Mouse (Mus musculus): ENCODE results near the gene Kmt2c.

Gene Kmt2c

GRCm38 (mm10) chr5:25498346-25498820 is at the start of gene Kmt2c:
Kmt2c (minus strand) TSS chr5:25498783.
- DNase-seq (ENCODE audit: low spot score) = no peak

DNA sequence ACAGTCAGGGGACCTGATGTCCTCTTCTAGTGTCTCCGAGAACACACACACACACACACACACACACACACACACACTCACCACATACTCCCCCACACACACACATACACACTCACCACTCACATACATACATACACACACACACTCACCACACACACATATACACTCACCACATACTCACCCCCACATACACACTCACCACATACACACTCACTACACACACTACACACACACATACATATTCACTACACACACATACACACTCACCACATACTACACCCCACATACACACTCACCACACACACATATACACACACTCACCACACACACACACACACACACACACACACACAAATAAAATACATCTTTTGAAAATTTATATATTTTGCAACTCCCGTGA is 48.3 kb upstream of the Kmt2c start:
- no peak for DNase-seq (ENCODE audit: low spot score)

DNA sequence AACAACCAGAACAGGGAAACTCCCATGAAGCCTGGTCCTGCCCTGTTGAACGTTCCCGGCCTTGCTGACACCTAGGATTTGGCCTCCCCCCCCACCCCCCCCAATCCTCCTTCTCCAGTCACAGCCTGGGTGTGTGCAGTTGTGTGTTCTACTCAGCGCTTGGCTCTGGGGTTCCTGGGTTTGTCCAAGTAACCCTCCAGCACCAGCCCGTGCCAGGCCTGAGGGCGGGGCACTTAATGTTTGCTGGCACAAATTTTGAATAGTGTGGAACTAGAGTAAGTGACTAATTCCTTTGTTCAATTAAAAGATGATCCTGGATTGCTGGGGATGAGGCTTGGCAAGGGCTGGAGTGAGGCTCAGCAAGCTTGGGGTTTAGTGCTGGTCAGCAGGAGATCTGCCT is 46.0 kb upstream of the Kmt2c start:
- no peak for DNase-seq (ENCODE audit: low spot score)

GRCm38 (mm10) chr5:25544061-25544460 is 45.5 kb upstream of the Kmt2c start:
- no peak for DNase-seq (ENCODE audit: low spot score)

DNA sequence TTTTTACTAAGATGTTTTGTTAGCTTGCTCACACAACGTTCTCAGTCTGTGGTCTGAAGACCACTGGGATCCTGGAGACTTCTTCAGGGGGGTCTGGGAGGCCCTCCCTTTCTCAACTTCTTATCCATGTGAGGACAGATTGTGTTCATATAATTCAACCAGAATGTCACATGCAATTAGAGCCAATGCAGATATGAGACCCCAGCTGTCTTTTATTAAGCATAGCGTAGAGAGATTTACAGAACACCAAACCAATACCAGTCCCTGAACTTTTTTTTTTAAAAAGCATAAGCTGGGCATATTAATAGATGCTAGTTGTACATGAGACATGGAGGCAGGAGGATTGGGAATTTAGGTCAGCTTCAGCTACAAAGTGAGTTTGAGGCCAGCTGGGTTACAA is 43.1 kb upstream of the Kmt2c start:
- no peak for DNase-seq (ENCODE audit: low spot score)

DNA sequence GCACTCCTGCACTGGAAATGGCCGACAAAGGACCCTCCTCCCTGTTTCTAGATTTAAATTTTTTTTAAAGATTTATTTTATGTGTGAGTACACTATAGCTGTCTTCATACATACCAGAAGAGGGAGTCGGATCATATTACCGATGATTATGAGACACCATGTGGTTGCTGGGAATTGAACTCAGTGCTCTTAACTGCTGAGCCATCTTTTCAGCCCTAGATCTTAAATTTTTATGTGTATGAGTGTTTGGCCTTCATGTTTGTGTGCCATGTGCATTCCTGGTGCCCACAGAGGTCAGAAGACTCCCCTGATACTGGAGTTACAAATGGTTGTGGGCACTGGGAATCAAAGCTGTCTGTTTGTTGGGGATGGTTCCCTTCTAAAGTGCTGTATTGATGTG is 42.3 kb upstream of the Kmt2c start:
- no peak for DNase-seq (ENCODE audit: low spot score)

GRCm38 (mm10) chr5:25540412-25540811 is 41.8 kb upstream of the Kmt2c start:
- no peak for DNase-seq (ENCODE audit: low spot score)

GRCm38 (mm10) chr5:25536921-25537409 is 38.4 kb upstream of the Kmt2c start:
- no peak for DNase-seq (ENCODE audit: low spot score)

DNA sequence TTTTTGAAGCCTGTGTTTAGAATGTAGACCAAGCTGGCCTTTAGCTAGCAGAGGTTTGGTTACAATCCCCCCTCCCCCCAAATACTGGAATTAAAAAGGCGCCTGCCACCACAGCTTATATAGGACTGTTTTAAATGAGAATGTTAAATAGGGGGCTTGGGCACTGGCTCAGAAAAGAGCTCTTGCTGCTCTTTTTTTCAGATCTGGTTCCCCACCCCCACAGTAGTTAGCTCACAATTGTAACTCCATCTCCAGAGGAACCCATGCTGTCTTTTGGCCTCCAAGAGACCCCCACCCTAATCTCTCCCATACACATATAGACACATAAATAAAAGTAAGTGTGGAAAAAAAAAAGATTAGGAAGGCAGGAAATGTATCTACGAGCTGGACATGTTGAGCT is 37.9 kb upstream of the Kmt2c start:
- no peak for DNase-seq (ENCODE audit: low spot score)

GRCm38 (mm10) chr5:25535566-25535965 is 37.0 kb upstream of the Kmt2c start:
- no peak for DNase-seq (ENCODE audit: low spot score)

GRCm38 (mm10) chr5:25533298-25533697 is 34.7 kb upstream of the Kmt2c start:
- no peak for DNase-seq (ENCODE audit: low spot score)

GRCm38 (mm10) chr5:25532256-25533147 is 33.9 kb upstream of the Kmt2c start:
- DNase-seq (ENCODE audit: low spot score) = no peak

DNA sequence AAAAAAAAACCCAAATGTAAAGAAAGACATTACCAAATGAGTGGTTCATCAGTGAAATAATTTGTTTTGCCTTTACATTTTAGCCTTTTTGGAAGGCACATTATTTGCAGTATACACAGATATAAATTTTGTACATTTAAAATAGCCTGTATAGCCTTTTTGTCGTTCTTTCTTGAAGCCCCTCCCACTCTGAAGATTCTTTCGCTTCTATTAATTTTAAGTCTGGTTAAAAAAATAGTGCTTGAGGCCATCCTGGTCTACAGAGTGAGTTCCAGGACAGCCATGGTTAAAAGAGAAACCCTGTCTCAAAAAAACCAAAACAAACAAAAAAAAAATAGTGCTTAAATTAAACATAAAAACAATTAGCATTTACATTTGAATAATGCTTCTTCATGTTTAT is 32.0 kb upstream of the Kmt2c start:
- no peak for DNase-seq (ENCODE audit: low spot score)

DNA sequence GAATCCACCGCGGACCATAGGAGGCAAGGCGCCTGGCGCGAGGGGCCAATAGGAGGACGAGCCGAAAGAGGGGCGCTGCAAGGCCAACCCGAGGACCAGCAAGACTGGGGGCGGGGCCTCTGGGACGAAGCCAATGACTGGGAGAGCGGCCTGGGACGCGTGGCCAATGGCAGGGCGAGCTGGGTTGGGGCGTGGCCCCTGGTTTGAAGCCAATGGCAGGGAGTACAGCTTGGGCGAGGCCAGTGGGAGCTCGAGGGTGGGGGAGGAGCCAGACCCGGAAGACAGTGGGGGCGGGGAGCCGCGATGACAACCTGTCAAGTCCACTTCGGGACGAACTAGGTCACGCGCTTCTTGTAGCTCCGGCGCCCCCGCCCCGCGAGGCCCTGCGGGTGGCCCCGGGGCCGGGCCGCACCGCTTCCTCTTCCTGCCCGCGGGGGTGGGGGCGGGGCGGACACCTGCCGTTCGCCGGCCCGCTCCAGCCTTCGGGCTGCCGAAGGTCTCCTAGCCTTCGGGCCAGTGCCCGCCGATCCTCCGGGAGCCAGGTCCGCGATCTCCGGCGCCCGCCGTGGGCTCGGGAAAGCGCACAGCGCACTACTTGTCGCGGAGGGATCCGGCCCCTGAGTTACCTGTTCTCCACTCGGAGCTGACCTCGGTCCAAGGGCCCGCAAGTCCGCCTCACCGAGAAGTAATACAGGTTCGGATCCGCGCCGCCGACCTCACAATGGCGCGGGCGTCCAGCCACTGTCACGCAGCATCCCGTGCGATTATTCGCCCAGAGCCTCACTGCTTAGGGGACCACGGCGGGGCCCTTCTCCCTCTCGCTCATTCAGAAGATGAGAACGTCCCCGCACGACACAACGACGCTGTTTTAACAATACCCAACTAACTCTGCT is 31.2 kb upstream of the Kmt2c start:
- DNase-seq (ENCODE audit: low spot score) = peak; percentile 100

- peak; percentile 28 for DNase-seq (ENCODE audit: low spot score)
Measured at GRCm38 (mm10) chr5:25528851-25529528, 30.4 kb upstream of the Kmt2c start.

GRCm38 (mm10) chr5:25527971-25528370 is 29.4 kb upstream of the Kmt2c start:
- no peak for DNase-seq (ENCODE audit: low spot score)

DNA sequence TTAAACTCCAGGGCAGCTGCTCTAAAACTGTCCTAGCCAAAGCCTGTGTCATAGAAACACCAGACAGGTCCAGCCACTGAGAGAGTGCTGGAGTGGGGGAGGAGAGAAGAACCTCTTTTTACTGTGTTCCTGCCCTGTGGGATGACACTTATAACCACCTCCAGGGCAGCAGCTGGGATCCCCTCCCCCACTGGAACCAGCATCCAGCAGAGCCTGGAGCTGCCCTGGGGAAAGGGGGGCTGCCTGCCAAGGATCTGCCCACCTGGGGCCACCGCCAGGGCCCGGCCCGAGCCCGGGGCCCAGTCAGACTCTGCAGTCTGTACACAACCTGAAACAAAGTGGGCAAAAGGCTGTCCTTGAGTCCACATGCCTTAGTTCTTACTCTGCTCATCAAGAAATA is 28.3 kb upstream of the Kmt2c start:
- DNase-seq (ENCODE audit: low spot score) = no peak

- no peak for DNase-seq (ENCODE audit: low spot score)
Measured at GRCm38 (mm10) chr5:25526116-25526515, 27.5 kb upstream of the Kmt2c start.

DNA sequence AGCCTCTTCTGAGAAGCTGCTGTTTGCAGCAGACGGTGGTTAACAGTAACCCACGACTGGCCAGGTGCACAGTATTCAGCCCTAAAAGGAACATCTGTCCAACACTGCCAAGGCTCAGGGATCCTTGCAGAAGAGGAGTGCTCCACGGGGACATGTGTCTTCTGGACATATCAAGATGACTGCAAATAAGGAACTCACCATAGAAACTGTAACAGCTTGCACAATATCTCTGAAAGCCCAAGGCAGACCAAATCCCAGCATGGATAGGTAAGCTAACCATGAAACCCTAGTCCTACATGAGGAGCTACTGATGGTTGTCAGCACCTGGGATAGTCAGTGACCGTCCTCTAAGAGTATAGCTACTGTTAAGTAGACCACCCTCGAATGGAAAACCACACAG is 22.9 kb upstream of the Kmt2c start:
- DNase-seq (ENCODE audit: low spot score) = no peak

DNA sequence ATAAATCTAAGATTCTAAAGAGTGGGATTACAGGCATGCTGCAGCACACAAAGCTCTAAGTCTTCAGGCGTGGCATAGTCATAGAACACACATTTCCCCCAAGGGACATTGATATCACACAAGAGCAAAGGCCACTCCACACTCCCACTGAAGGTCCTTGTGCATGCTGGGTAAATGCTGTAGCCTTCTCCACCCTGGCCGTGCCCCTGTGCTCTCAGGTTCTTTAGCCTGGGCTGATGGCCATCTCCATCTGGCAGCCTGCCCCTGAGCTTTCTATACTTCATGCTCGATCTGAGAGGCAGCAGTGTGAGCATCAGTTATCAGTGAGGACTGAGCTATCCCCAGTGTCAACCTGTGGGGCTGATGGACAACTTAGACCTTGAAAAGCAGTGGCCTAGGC is 21.2 kb upstream of the Kmt2c start:
- no peak for DNase-seq (ENCODE audit: low spot score)

- no peak for DNase-seq (ENCODE audit: low spot score)
Measured at GRCm38 (mm10) chr5:25517550-25517949, 19.0 kb upstream of the Kmt2c start.

GRCm38 (mm10) chr5:25516301-25516895 is 17.8 kb upstream of the Kmt2c start:
- no peak for DNase-seq (ENCODE audit: low spot score)
